Mouse (Mus musculus): ENCODE data around the gene Taf1. TPM values are rescaled to one million over a fixed set of nuclear protein-coding genes. Genes with fewer than 3 reads are reported as not detected.
"Not testable (repeated sequence)": the region's sequence is repeated elsewhere in the genome, so short reads cannot be mapped to it uniquely, and the experiment has no call there.

Taf1 gene
- 18.1 and 19.5 TPM in 2 replicates for polyA plus RNA-seq (2015; fragmentation: Nextera tagmentation; extraction: Ambion mirVana)

GRCm38 (mm10) chrX:101532347-101533221 is at the start of gene Taf1:
Gene Taf1, plus strand, starts transcription at chrX:101532734.
- H3K4me2 ChIP-seq = peak within 1 kb of the TSS; percentile 68
- H3K4me1 ChIP-seq = peaks cover 7% of the 10 kb centered on the region
- no peaks in the 10 kb centered on the region for H3K9me3 ChIP-seq (replicated peaks)
- WGBS = 17% methylated on average over 47 of the region's 47 CpGs
- H3K4me3 ChIP-seq = peak within 1 kb of the TSS; percentile 56
- H3K27me3 ChIP-seq = no peaks in the 10 kb centered on the region
- peak within 1 kb of the TSS; percentile 61 for H3K9ac ChIP-seq
- ATAC-seq = peak; percentile 99
- H3K27ac ChIP-seq = peak within 1 kb of the TSS; percentile 54; the same call in 1 of the 2 replicates
- peaks cover 18% of the 10 kb centered on the region for H3K36me3 ChIP-seq (ENCODE audit: poor library complexity, severe bottlenecking)

DNA sequence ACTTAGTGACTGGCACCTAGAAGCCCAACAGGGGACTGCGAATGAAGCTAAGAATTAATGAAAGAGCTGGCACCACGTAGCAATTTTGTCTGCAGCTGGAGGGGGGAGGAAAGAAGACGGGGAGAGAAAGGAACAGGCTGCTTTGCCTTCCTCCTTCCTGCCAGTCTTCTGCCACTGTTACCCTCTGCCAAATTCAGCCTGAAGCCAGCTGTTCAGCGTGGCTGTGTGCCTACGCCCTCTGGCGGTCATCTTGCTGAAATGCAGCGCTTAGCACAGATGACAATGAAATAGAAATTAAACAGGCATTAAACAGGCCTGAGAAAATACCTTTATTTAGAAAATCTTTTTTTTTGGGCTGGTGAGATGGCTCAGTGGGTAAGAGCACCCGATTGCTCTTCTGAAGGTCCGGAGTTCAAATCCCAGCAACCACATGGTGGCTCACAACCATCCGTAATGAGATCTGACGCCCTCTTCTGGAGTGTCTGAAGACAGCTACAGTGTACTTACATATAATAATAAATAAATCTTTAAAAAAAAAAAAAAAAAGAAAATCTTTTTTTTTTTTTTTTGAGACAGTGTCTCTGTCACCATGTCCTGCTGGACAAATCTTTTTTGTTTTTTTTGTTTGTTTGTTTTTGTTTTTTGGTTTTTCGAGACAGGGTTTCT is 45.9 kb upstream of the Taf1 start:
- not testable (repeated sequence) for H3K9me3 ChIP-seq (replicated peaks); H3K4me2 ChIP-seq; H3K4me3 ChIP-seq; H3K4me1 ChIP-seq; H3K27me3 ChIP-seq; H3K9ac ChIP-seq; H3K36me3 ChIP-seq (ENCODE audit: poor library complexity, severe bottlenecking); H3K27ac ChIP-seq
- 27% methylated on average over 11 of the region's 12 CpGs for WGBS
- ATAC-seq = peak; percentile 77

DNA sequence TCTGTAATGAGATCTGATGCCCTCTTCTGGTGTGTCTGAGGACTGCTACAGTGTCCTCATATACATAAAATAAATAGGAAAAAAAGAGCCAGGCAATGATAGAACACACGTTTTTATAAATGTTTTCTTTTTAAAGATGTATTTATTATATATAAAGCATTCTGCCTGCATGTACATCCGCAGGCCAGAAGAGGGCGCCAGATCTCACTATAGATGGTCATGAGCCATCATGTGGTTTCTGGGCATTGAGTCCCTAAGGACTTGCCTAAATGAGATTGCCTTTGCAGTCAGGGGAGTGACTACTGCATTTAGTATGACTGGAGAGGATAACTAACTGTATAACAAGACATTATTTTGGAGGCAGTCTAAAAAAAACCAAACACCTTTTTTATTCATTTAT is 27.9 kb upstream of the Taf1 start:
- no peak for ATAC-seq
- Histone ChIP-seq H3K4me1 (no peaks in the 10 kb centered on the region), H3K36me3 (ENCODE audit: poor library complexity, severe bottlenecking) (no peaks in the 10 kb centered on the region), H3K27ac (no peak overlapping the region), H3K9ac (no peak overlapping the region), H3K4me2 (no peak overlapping the region), H3K27me3 (no peaks in the 10 kb centered on the region), H3K4me3 (no peak overlapping the region), H3K9me3 (replicated peaks) (no peaks in the 10 kb centered on the region)
- 12% methylated on average over 3 of the region's 3 CpGs for WGBS

GRCm38 (mm10) chrX:101515710-101516109 is 16.8 kb upstream of the Taf1 start:
- WGBS = 10% methylated on average over 2 of the region's 2 CpGs
- H3K27me3 ChIP-seq = no peaks in the 10 kb centered on the region
- no peak overlapping the region for H3K4me2 ChIP-seq
- H3K27ac ChIP-seq = no peak overlapping the region
- no peak overlapping the region for H3K4me3 ChIP-seq
- H3K9ac ChIP-seq = no peak overlapping the region
- no peaks in the 10 kb centered on the region for H3K9me3 ChIP-seq (replicated peaks)
- no peak for ATAC-seq
- no peaks in the 10 kb centered on the region for H3K36me3 ChIP-seq (ENCODE audit: poor library complexity, severe bottlenecking)
- no peaks in the 10 kb centered on the region for H3K4me1 ChIP-seq

- Histone ChIP-seq H3K4me1 (no peaks in the 10 kb centered on the region), H3K27ac (no peak overlapping the region), H3K4me3 (no peak overlapping the region), H3K36me3 (ENCODE audit: poor library complexity, severe bottlenecking) (no peaks in the 10 kb centered on the region), H3K9me3 (replicated peaks) (peaks cover 4% of the 10 kb centered on the region; the same call in 1 of the 2 replicates), H3K9ac (no peak overlapping the region), H3K4me2 (no peak overlapping the region), H3K27me3 (no peaks in the 10 kb centered on the region)
- no peak for ATAC-seq
- 90% methylated on average over 4 of the region's 4 CpGs for WGBS
Observed at GRCm38 (mm10) chrX:101518006-101518405, 14.5 kb upstream of the Taf1 start.

DNA sequence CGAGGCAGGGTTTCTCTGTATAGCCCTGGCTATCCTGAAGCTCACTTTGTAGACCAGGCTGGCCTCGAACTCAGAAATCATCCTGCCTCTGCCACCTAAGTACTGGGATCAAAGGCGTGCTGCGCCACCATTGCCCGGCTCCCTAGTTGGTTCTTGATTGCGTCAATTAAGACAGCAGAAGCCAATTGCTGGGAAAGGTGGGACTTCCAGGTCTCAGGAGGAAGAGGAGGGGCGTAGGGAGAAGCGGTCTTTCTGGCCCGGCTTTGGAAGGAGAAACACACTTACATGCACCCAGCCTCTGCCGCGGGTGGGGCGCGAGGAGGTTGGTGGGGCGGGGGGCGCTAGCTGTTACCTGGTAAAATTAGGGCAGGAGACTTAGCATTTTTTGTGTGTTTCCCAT is 10.5 kb upstream of the Taf1 start:
- Histone ChIP-seq H3K9ac (no peak overlapping the region), H3K9me3 (replicated peaks) (peaks cover 4% of the 10 kb centered on the region; the same call in 1 of the 2 replicates), H3K27ac (no peak overlapping the region), H3K27me3 (no peaks in the 10 kb centered on the region), H3K4me2 (no peak overlapping the region), H3K36me3 (ENCODE audit: poor library complexity, severe bottlenecking) (no peaks in the 10 kb centered on the region), H3K4me1 (no peaks in the 10 kb centered on the region), H3K4me3 (no peak overlapping the region)
- 88% methylated on average over 15 of the region's 15 CpGs for WGBS
- ATAC-seq = no peak

DNA sequence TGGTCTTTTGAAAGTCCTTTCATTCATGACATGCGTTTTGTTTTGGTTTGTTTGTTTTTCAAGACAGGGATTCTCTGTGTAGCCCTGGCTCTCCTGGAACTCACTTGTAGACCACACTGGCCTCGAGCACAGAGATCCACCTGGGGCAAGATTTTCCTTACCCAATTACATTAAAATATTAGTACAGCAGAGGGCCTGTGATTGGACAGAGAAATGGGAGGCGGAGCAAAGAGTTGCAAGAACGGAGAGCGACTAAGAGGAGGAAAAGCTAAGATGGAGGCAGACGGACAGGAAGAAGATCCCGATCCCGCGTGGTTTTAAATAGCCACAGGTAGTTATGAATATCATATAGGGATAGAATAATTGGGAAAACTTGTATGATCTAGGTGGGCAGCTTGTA is 5.2 kb upstream of the Taf1 start:
- H3K4me2 ChIP-seq = no peak overlapping the region
- no peaks in the 10 kb centered on the region for H3K4me1 ChIP-seq
- no peaks in the 10 kb centered on the region for H3K36me3 ChIP-seq (ENCODE audit: poor library complexity, severe bottlenecking)
- H3K9ac ChIP-seq = no peak overlapping the region
- H3K9me3 ChIP-seq (replicated peaks) = no peaks in the 10 kb centered on the region
- no peak overlapping the region for H3K4me3 ChIP-seq
- no peak for ATAC-seq
- no peaks in the 10 kb centered on the region for H3K27me3 ChIP-seq
- 62% methylated on average over 9 of the region's 9 CpGs for WGBS
- H3K27ac ChIP-seq = no peak overlapping the region

DNA sequence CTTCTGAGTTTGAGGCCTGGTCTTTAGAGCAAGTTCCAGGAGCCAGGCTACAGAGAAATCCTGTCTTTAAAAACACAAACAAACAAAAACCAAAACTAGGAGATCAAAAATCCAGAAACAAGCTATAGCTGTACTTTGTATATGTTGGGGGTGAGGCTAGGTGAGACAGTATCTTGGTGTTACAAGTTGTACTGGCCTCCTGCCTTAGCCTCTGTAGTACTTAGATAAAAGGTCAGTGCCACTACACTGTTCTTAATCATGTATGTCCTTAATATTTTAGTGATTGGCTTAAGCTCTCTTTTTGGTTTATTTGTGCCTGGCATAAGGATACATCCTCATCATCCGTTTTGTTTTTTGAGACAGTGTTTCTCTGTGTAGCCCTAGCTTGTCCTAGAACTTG is 52.9 kb downstream of the Taf1 start:
- Histone ChIP-seq H3K27ac (no peak overlapping the region), H3K9me3 (replicated peaks) (no peaks in the 10 kb centered on the region), H3K4me1 (no peaks in the 10 kb centered on the region), H3K36me3 (ENCODE audit: poor library complexity, severe bottlenecking) (peaks cover 13% of the 10 kb centered on the region), H3K4me2 (no peak overlapping the region), H3K9ac (no peak overlapping the region), H3K4me3 (no peak overlapping the region), H3K27me3 (no peaks in the 10 kb centered on the region)
- no peak for ATAC-seq
- 80% methylated on average over 1 of the region's 1 CpGs for WGBS

DNA sequence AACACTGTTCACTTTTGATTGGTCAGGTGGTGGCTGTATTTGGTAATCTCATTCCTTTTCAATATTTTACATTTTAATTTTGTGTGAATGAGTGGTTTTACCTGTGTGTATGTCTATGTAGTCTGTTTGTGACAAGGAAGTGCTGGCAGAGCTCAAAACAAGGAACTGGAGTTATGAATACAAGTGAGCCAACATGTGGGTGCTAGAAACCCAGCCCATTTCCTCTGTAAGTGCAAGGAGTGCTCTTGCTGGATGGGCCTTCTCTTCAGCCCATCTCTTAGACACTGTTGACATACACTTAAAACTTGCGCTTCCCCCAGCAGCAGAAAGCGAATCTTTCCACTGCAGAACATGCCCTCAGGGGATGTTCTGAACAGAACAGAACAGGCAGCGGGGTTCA is 83.6 kb downstream of the Taf1 start:
- no peak overlapping the region for H3K27ac ChIP-seq
- H3K27me3 ChIP-seq = no peaks in the 10 kb centered on the region
- no peaks in the 10 kb centered on the region for H3K36me3 ChIP-seq (ENCODE audit: poor library complexity, severe bottlenecking)
- WGBS = 91% methylated on average over 3 of the region's 3 CpGs
- ATAC-seq = no peak
- H3K4me1 ChIP-seq = no peaks in the 10 kb centered on the region
- H3K9ac ChIP-seq = no peak overlapping the region
- no peak overlapping the region for H3K4me3 ChIP-seq
- H3K9me3 ChIP-seq (replicated peaks) = no peaks in the 10 kb centered on the region
- no peak overlapping the region for H3K4me2 ChIP-seq

DNA sequence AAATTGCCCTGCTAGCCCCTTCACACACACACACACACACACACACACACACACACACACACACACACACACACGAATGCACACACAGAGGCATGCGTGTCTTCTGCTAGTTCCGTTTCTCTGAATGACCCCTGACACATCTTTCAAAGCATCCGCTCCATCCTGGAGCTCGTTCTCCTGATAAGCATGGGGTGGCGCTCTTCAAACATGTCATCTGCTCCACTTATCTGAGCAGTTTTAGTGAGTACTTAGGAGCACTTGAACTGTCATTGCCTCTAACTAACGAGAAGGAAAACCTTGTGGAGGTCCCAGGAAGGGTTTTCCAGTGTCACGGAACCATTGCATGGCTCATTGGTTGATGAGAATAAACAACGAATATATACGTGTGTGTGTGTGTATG is 85.4 kb downstream of the Taf1 start:
- Histone ChIP-seq H3K4me3 (no peak overlapping the region), H3K4me2 (no peak overlapping the region), H3K36me3 (ENCODE audit: poor library complexity, severe bottlenecking) (no peaks in the 10 kb centered on the region), H3K9ac (no peak overlapping the region), H3K4me1 (no peaks in the 10 kb centered on the region), H3K27me3 (no peaks in the 10 kb centered on the region), H3K9me3 (replicated peaks) (no peaks in the 10 kb centered on the region), H3K27ac (no peak overlapping the region)
- 75% methylated on average over 10 of the region's 10 CpGs for WGBS
- no peak for ATAC-seq

DNA sequence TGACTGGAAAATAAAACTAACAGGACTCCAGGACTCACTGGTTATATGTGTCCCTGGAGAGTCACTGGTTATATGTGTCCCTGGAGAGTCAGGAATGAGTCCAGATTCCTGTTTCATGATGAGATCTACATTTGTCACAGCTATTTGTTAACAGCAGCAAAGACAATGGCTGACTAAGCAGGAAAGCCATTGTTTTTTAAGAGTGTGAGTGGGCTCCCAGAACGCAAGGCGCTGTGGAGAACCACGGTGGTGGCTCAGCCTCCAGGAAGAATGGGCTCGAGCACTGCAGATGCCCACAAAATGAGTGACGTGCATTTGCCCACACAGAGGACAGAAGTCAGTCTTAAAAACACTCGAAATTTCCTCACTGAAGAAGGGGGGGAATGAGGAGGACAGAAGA is 87.8 kb downstream of the Taf1 start:
- Histone ChIP-seq H3K36me3 (ENCODE audit: poor library complexity, severe bottlenecking) (no peaks in the 10 kb centered on the region), H3K9ac (no peak overlapping the region), H3K27ac (no peak overlapping the region), H3K4me2 (no peak overlapping the region), H3K9me3 (replicated peaks) (no peaks in the 10 kb centered on the region), H3K27me3 (no peaks in the 10 kb centered on the region), H3K4me1 (no peaks in the 10 kb centered on the region), H3K4me3 (no peak overlapping the region)
- WGBS = 63% methylated on average over 6 of the region's 6 CpGs
- ATAC-seq = no peak

- Histone ChIP-seq H3K4me3 (no peak overlapping the region), H3K36me3 (ENCODE audit: poor library complexity, severe bottlenecking) (no peaks in the 10 kb centered on the region), H3K27me3 (no peaks in the 10 kb centered on the region), H3K9ac (no peak overlapping the region), H3K4me2 (no peak overlapping the region), H3K4me1 (no peaks in the 10 kb centered on the region), H3K27ac (no peak overlapping the region), H3K9me3 (replicated peaks) (no peaks in the 10 kb centered on the region)
- ATAC-seq = no peak
- 42% methylated on average over 3 of the region's 3 CpGs for WGBS
Observed at GRCm38 (mm10) chrX:101622539-101622938, 90.0 kb downstream of the Taf1 start.
